Mouse (Mus musculus): ENCODE measurements around the gene Fbh1. TPM values are rescaled to one million over a fixed set of nuclear protein-coding genes. Genes with fewer than 3 reads are reported as not detected.
A peak's percentile ranks its signal among the peaks of the same experiment; 100 is the strongest.

Gene Fbh1
- polyA plus RNA-seq (2012; rRNA removed) (9.3 and 13.0 TPM in 2 replicates), polyA plus RNA-seq (2014; fragmentation: Nextera tagmentation; extraction: Ambion mirVana) (24.8 and 28.6 TPM in 2 replicates)

- Histone ChIP-seq H3K27ac (peak within 1 kb of the TSS; percentile 83), H3K36me3 (replicated peaks; ENCODE audit: control insufficient read depth, insufficient read depth, low read depth) (peaks cover 5% of the 10 kb centered on the region), H3K27me3 (ENCODE audit: control insufficient read depth, insufficient read depth, low read length) (no peaks in the 10 kb centered on the region), H3K4me2 (ENCODE audit: low read depth) (peak within 1 kb of the TSS; percentile 99), H3K9me3 (ENCODE audit: control insufficient read depth, low read length) (no peaks in the 10 kb centered on the region), H3K4me3 (ENCODE audit: insufficient read depth in 1 of 2, low read depth in 2 of 2, low read length in 2 of 2) (peak within 1 kb of the TSS; percentile 69 to 72), H3K9ac (replicated peaks) (peak within 1 kb of the TSS; percentile 71), H3K4me1 (replicated peaks; ENCODE audit: control insufficient read depth in 2 of 2, insufficient read depth in 2 of 2, low read length in 1 of 2) (peaks cover 9 to 12% of the 10 kb centered on the region in 2 experiments)
- under 1% methylated on average over 73 of the region's 73 CpGs for WGBS (ENCODE audit: insufficient replicate concordance)
- TF ChIP-seq EP300 (IDR thresholded peaks at IDR 0.05; ENCODE audit: low read depth) (no peak), CTCF (IDR thresholded peaks at IDR 0.05; ENCODE audit: low read depth) (peak; percentile 33; the same call in 1 of the 2 replicates)
- DNase-seq (ENCODE audit: low read depth in 3 of 3, low spot score in 3 of 3) (peak; percentile 100), ATAC-seq (ENCODE audit: insufficient read depth) (peak; percentile 91)
These were observed at the start of gene Fbh1, which contains the start of gene Ankrd16 for GRCm38 (mm10) chr2:11777091-11778068. TSS of gene Fbh1 (minus strand) at chr2:11777582. TSS of gene Ankrd16 (plus strand) at chr2:11777876.

DNA sequence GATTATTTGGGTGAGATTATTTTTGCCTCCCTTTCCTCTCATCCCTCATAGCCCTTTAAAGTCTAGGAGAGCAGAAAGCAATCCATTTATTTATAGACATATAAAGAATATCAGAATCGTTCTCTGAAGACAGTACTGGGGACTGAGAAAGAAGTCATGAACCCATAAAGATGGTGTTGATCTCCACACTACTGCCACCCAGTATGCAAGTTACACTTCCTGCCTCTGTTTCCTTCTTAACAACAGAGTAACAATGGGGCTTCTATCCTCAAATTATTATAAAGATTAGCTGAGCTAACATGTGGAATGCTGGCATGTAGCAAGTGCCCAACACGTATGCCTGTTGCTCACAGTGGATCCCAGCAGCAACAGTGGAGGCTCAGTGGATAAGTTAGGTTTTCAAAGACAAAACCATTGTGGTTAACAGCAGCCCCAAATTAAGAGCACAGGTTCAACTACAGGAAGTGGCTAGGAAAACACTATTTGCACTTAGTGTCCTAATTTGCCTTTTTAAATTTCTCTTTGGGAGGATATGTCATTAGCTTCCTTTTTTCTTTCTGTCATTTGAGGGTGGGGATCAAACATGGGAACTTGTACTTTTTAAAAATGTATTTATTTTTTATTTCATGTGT, 24.0 kb upstream of the Fbh1 start:
- TF ChIP-seq CTCF (IDR thresholded peaks at IDR 0.05; ENCODE audit: low read depth) = no peak
- TF ChIP-seq EP300 (IDR thresholded peaks at IDR 0.05; ENCODE audit: low read depth) = no peak
- DNase-seq (ENCODE audit: low read depth in 3 of 3, low spot score in 3 of 3) = no peak

DNA sequence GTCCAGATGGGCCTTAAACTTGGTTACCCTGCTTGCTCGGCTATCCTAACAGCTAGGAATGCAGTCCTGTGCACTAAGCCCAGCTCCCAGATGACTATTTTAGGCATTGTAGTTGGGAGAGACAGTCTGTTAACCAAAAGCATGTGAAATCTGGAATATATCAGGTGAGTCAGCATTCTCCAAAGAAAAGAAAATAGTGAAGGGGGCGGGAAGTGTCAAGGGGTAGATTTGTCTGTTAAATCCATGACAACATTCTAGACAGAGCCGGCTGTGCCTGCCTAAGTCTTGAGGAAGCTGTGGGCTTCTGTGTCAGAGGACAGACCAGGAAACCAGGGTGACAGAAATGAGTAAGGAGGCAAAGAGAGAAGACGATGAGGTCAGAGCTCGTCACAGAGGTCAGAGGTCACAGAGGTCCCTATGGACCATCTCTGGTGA, 20.6 kb upstream of the Fbh1 start:
- H3K9me3 ChIP-seq (ENCODE audit: control insufficient read depth, low read length) = no peaks in the 10 kb centered on the region
- H3K4me1 ChIP-seq (replicated peaks; ENCODE audit: control insufficient read depth in 2 of 2, insufficient read depth in 2 of 2, low read length in 1 of 2) = peaks cover 0 to 1% of the 10 kb centered on the region in 2 experiments; a peak in 1 of 4 replicates
- no peak overlapping the region for H3K4me3 ChIP-seq (ENCODE audit: insufficient read depth in 1 of 2, low read depth in 2 of 2, low read length in 2 of 2)
- 47% methylated on average over 5 of the region's 5 CpGs for WGBS (ENCODE audit: insufficient replicate concordance)
- H3K27me3 ChIP-seq (ENCODE audit: control insufficient read depth, insufficient read depth, low read length) = no peaks in the 10 kb centered on the region
- H3K4me2 ChIP-seq (ENCODE audit: low read depth) = no peak overlapping the region
- TF ChIP-seq CTCF (IDR thresholded peaks at IDR 0.05; ENCODE audit: low read depth) = no peak
- no peak for TF ChIP-seq EP300 (IDR thresholded peaks at IDR 0.05; ENCODE audit: low read depth)
- DNase-seq (ENCODE audit: low read depth in 3 of 3, low spot score in 3 of 3) = no peak
- no peaks in the 10 kb centered on the region for H3K36me3 ChIP-seq (replicated peaks; ENCODE audit: control insufficient read depth, insufficient read depth, low read depth)
- no peak overlapping the region for H3K9ac ChIP-seq (replicated peaks)
- no peak overlapping the region for H3K27ac ChIP-seq
- ATAC-seq (ENCODE audit: insufficient read depth) = no peak

More for the DNA sequence above, 24.0 kb upstream of the Fbh1 start:
- H3K27ac ChIP-seq = no peak overlapping the region
- WGBS (ENCODE audit: insufficient replicate concordance) = 43% methylated on average over 2 of the region's 2 CpGs
- ATAC-seq (ENCODE audit: insufficient read depth) = no peak
- no peak overlapping the region for H3K4me3 ChIP-seq (ENCODE audit: insufficient read depth in 1 of 2, low read depth in 2 of 2, low read length in 2 of 2)
- H3K4me1 ChIP-seq (replicated peaks; ENCODE audit: control insufficient read depth in 2 of 2, insufficient read depth in 2 of 2, low read length in 1 of 2) = peaks cover 0 to under 1% of the 10 kb centered on the region in 2 experiments; a peak in 1 of 4 replicates
- H3K36me3 ChIP-seq (replicated peaks; ENCODE audit: control insufficient read depth, insufficient read depth, low read depth) = no peaks in the 10 kb centered on the region
- no peaks in the 10 kb centered on the region for H3K9me3 ChIP-seq (ENCODE audit: control insufficient read depth, low read length)
- H3K9ac ChIP-seq (replicated peaks) = no peak overlapping the region
- H3K27me3 ChIP-seq (ENCODE audit: control insufficient read depth, insufficient read depth, low read length) = no peaks in the 10 kb centered on the region
- H3K4me2 ChIP-seq (ENCODE audit: low read depth) = no peak overlapping the region

DNA sequence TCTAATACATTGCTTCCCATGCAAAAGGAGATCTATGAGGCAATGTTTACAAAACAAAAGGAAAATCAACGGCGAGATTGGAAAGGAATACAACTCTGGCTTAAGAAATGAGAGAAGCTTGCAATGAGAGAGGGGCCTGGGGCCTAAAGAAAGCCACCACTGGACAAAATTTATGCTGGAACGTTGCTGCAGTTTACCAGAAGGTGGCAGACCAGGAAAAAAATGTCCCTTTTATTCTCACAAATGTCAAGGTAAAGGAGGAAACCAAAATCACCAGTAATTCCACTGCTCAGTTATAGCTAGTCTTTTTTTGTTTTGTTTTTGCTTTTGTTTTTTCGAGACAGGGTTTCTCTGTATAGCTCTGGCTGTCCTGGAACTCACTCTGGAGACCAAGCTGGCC, 17.3 kb upstream of the Fbh1 start:
- Histone ChIP-seq H3K4me3 (ENCODE audit: insufficient read depth in 1 of 2, low read depth in 2 of 2, low read length in 2 of 2) (no peak overlapping the region), H3K27ac (no peak overlapping the region), H3K9me3 (ENCODE audit: control insufficient read depth, low read length) (no peaks in the 10 kb centered on the region), H3K36me3 (replicated peaks; ENCODE audit: control insufficient read depth, insufficient read depth, low read depth) (peaks cover 3% of the 10 kb centered on the region; the same call in 1 of the 2 replicates), H3K27me3 (ENCODE audit: control insufficient read depth, insufficient read depth, low read length) (no peaks in the 10 kb centered on the region), H3K4me2 (ENCODE audit: low read depth) (no peak overlapping the region), H3K9ac (replicated peaks) (no peak overlapping the region), H3K4me1 (replicated peaks; ENCODE audit: control insufficient read depth in 2 of 2, insufficient read depth in 2 of 2, low read length in 1 of 2) (peaks cover 0 to 1% of the 10 kb centered on the region in 2 experiments; a peak in 1 of 4 replicates)
- TF ChIP-seq CTCF (IDR thresholded peaks at IDR 0.05; ENCODE audit: low read depth) (no peak), EP300 (IDR thresholded peaks at IDR 0.05; ENCODE audit: low read depth) (no peak)
- ATAC-seq (ENCODE audit: insufficient read depth) (no peak), DNase-seq (ENCODE audit: low read depth in 3 of 3, low spot score in 3 of 3) (no peak)
- 64% methylated on average over 4 of the region's 4 CpGs for WGBS (ENCODE audit: insufficient replicate concordance)
